Mouse (Mus musculus) heart, embryonic 12.5 days (tissue): ENCODE results near the gene Cpz. TPM values are rescaled to one million over a fixed set of nuclear protein-coding genes. Genes with fewer than 3 reads are reported as not detected.

Source experiments
- ATAC-seq: fragments of 200-750 bp; cut with Nextera tagmentation; 2 replicates; pipeline ENCODE4 v1.8.0; 2017; ENCODE audit warnings: moderate TSS enrichment, moderate library complexity; ENCODE audit not compliant: insufficient number of reproducible peaks, low FRiP score
- H3K27ac ChIP-seq: fragments of 300-500 bp; sonication (generic); 2 replicates; pipeline ENCODE4 v1.5.1; 2016; ENCODE audit warnings: mild to moderate bottlenecking, moderate library complexity; ENCODE audit not compliant: poor library complexity, severe bottlenecking
- H3K27me3 ChIP-seq: fragments of 300-500 bp; sonication (generic); replicated peaks from 2 replicates; pipeline ENCODE4 v1.6.1; 2016; ENCODE audit warnings: mild to moderate bottlenecking, moderate library complexity
- H3K36me3 ChIP-seq: fragments of 300-500 bp; sonication (generic); 2 replicates; pipeline ENCODE4 v1.6.1; 2016; ENCODE audit warnings: mild to moderate bottlenecking, moderate library complexity
- H3K4me1 ChIP-seq: fragments of 300-500 bp; sonication (generic); replicated peaks from 2 replicates; pipeline ENCODE4 v1.6.1; 2016; ENCODE audit warnings: mild to moderate bottlenecking
- H3K4me2 ChIP-seq: fragments of 300-500 bp; sonication (generic); 2 replicates; pipeline ENCODE4 v1.6.1; 2016; ENCODE audit warnings: mild to moderate bottlenecking, moderate library complexity
- H3K4me3 ChIP-seq: fragments of 300-500 bp; sonication (generic); 2 replicates; pipeline ENCODE4 v1.5.1; 2016; ENCODE audit warnings: mild to moderate bottlenecking
- H3K9ac ChIP-seq: fragments of 300-500 bp; sonication (generic); 2 replicates; pipeline ENCODE4 v1.6.1; 2016; ENCODE audit warnings: mild to moderate bottlenecking, moderate library complexity
- H3K9me3 ChIP-seq: fragments of 300-500 bp; sonication (generic); replicated peaks from 2 replicates; pipeline ENCODE4 v1.6.1; 2016; ENCODE audit warnings: mild to moderate bottlenecking, moderate library complexity
- WGBS: fragments of 180-500 bp; shearing (Covaris S2); methylation state at CpG from one replicate; pipeline ENCODE4 v1.1.7; 2016; 5-methylcytosine and 5-hydroxymethylcytosine counted together
- polyA plus RNA-seq: library from polyadenylated mRNA; unstranded; fragments of >200 nt; fragmentation: Nextera tagmentation; extraction: Ambion mirVana; gene quantifications from 2 replicates; pipeline ENCODE4 v1.2.1, GENCODE M21; 2016

The Cpz gene
- polyA plus RNA-seq, 1 experiment from 2014 or later: 6.0 TPM

DNA sequence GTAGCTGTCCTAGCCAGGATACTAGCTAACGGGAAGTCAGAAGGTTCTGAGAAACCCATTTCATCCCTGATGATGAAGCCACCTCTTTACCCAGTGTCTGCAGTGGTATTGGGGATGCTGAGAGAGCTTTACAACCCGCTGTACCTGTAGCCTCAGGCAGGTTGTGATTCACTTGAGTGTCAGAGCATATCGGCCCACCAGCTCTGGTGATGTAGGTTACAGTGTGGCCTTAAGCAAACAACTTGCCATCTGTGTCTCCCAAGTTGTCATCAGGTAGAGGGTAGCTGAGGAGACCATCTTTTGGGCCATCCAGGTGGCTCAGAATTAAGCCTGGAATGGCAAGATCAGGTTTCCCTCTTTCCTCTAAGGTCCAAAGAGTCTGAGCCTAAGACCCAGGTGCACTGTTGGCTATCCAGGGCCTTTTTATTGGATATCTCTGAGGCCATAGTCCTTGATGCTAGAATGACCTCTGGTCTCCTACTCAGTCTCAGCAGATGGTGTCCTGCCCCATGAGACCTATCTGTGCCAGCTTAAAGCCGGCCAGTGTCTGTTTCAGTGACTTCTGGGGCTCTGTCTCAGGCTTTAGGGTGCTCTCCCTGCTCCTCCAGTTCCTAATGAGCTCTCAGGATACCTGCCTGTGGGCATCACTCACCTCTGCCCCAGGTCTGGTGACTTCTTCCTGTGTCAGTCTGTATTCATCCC is 27.5 kb upstream of the Cpz start:
- H3K4me2 ChIP-seq: no peak overlapping the region
- peaks cover 42% of the 10 kb centered on the region for H3K36me3 ChIP-seq
- ATAC-seq: no peak
- no peaks in the 10 kb centered on the region for H3K9me3 ChIP-seq
- 73% methylated on average over 4 of the region's 4 CpGs for WGBS
- no peaks in the 10 kb centered on the region for H3K27me3 ChIP-seq
- H3K27ac ChIP-seq: no peak overlapping the region
- no peak overlapping the region for H3K4me3 ChIP-seq
- H3K9ac ChIP-seq: no peak overlapping the region
- H3K4me1 ChIP-seq: peaks cover 7% of the 10 kb centered on the region

GRCm38 (mm10) chr5:35551855-35552837 is 26.6 kb upstream of the Cpz start:
- H3K9ac ChIP-seq: no peak overlapping the region
- H3K27ac ChIP-seq: no peak overlapping the region
- H3K36me3 ChIP-seq: peaks cover 35% of the 10 kb centered on the region
- no peaks in the 10 kb centered on the region for H3K4me1 ChIP-seq
- no peaks in the 10 kb centered on the region for H3K27me3 ChIP-seq
- no peak overlapping the region for H3K4me3 ChIP-seq
- 40% methylated on average over 7 of the region's 7 CpGs for WGBS
- H3K4me2 ChIP-seq: no peak overlapping the region
- 0 out of 2 replicates have a peak, but pooled peaks have one; percentile 22 for ATAC-seq
- no peaks in the 10 kb centered on the region for H3K9me3 ChIP-seq

GRCm38 (mm10) chr5:35546127-35546526 is 20.6 kb upstream of the Cpz start:
- no peak overlapping the region for H3K27ac ChIP-seq
- no peak overlapping the region for H3K4me2 ChIP-seq
- H3K4me1 ChIP-seq: no peaks in the 10 kb centered on the region
- peaks cover 3% of the 10 kb centered on the region; the same call in 1 of the 2 replicates for H3K27me3 ChIP-seq
- H3K4me3 ChIP-seq: no peak overlapping the region
- no peaks in the 10 kb centered on the region for H3K9me3 ChIP-seq
- no peak for ATAC-seq
- no peak overlapping the region for H3K9ac ChIP-seq
- H3K36me3 ChIP-seq: no peaks in the 10 kb centered on the region

GRCm38 (mm10) chr5:35541059-35541790 is 15.7 kb upstream of the Cpz start:
- H3K4me1 ChIP-seq: no peaks in the 10 kb centered on the region
- H3K4me2 ChIP-seq: no peak overlapping the region
- H3K9me3 ChIP-seq: no peaks in the 10 kb centered on the region
- H3K9ac ChIP-seq: no peak overlapping the region
- H3K27ac ChIP-seq: no peak overlapping the region
- no peaks in the 10 kb centered on the region for H3K36me3 ChIP-seq
- H3K4me3 ChIP-seq: no peak overlapping the region
- H3K27me3 ChIP-seq: peaks cover 22% of the 10 kb centered on the region
- 70% methylated on average over 4 of the region's 4 CpGs for WGBS
- no peak for ATAC-seq

GRCm38 (mm10) chr5:35540555-35540954 is 15.1 kb upstream of the Cpz start:
- Histone ChIP-seq H3K27ac (no peak overlapping the region), H3K9me3 (no peaks in the 10 kb centered on the region)
- ATAC-seq: no peak

DNA sequence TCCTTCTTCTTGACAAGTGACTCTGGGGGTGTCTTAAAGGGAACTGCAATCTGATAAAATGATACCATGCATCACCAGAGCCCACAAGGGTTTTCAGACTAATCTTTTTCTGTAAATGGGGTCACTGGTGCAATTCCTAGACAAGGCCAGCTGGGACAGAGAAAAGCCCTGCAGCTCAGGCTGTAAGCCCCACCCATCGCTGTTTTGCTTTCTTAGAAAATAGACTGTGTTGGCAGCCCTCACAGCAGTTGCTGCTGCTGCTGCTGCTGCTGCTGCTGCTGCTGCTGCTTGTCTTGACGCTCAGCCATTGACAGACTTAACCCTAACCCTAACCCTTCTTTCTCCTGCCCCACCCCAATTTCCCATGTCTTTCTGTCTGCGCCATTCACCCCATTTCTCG is 14.1 kb upstream of the Cpz start:
- H3K9ac ChIP-seq: no peak overlapping the region
- H3K4me1 ChIP-seq: no peaks in the 10 kb centered on the region
- H3K27ac ChIP-seq: no peak overlapping the region
- H3K27me3 ChIP-seq: peaks cover 22% of the 10 kb centered on the region
- no peak overlapping the region for H3K4me2 ChIP-seq
- WGBS: 50% methylated on average over 4 of the region's 4 CpGs
- no peak overlapping the region for H3K4me3 ChIP-seq
- H3K9me3 ChIP-seq: no peaks in the 10 kb centered on the region
- H3K36me3 ChIP-seq: no peaks in the 10 kb centered on the region
- no peak for ATAC-seq

More at GRCm38 (mm10) chr5:35540555-35540954, 15.1 kb upstream of the Cpz start:
- H3K4me3 ChIP-seq: no peak overlapping the region
- no peak overlapping the region for H3K4me2 ChIP-seq
- H3K27me3 ChIP-seq: peaks cover 22% of the 10 kb centered on the region
- no peak overlapping the region for H3K9ac ChIP-seq
- H3K4me1 ChIP-seq: no peaks in the 10 kb centered on the region
- WGBS: 53% methylated on average over 5 of the region's 5 CpGs
- H3K36me3 ChIP-seq: no peaks in the 10 kb centered on the region

- WGBS: 70% methylated on average over 3 of the region's 3 CpGs
- H3K27me3 ChIP-seq: peaks cover 22% of the 10 kb centered on the region
- no peak overlapping the region for H3K4me2 ChIP-seq
- H3K9ac ChIP-seq: no peak overlapping the region
- H3K4me1 ChIP-seq: no peaks in the 10 kb centered on the region
- H3K27ac ChIP-seq: no peak overlapping the region
- H3K36me3 ChIP-seq: no peaks in the 10 kb centered on the region
- no peak overlapping the region for H3K4me3 ChIP-seq
- no peak for ATAC-seq
- H3K9me3 ChIP-seq: no peaks in the 10 kb centered on the region
These were observed 12.5 kb upstream of the Cpz start for GRCm38 (mm10) chr5:35538022-35538421.

DNA sequence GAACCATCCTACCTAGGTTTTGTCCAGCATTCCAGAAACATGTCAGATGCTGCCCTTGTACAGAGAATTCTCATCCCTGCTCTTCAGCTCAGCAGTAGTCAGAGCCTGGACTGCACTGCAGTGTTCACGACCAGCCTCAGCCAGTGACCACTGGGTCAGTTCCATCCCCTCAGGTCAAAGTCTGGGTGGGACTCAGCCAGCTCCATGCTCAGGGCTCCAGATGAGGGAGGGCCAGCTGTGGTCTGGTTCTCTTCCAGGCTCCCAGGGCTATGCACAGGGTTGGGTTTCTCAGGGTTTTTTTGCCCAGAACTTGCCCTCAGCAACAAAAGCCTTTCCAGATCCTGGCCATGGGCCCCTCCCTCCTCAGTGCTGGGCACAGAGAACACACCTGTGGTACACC is 12.0 kb upstream of the Cpz start:
- peaks cover 24% of the 10 kb centered on the region for H3K27me3 ChIP-seq
- WGBS: 61% methylated on average over 1 of the region's 1 CpGs
- H3K9me3 ChIP-seq: no peaks in the 10 kb centered on the region
- no peak overlapping the region for H3K4me3 ChIP-seq
- H3K4me1 ChIP-seq: no peaks in the 10 kb centered on the region
- ATAC-seq: no peak; the same call in 1 of the 2 replicates
- H3K27ac ChIP-seq: no peak overlapping the region
- no peaks in the 10 kb centered on the region for H3K36me3 ChIP-seq
- no peak overlapping the region for H3K9ac ChIP-seq
- H3K4me2 ChIP-seq: no peak overlapping the region

DNA sequence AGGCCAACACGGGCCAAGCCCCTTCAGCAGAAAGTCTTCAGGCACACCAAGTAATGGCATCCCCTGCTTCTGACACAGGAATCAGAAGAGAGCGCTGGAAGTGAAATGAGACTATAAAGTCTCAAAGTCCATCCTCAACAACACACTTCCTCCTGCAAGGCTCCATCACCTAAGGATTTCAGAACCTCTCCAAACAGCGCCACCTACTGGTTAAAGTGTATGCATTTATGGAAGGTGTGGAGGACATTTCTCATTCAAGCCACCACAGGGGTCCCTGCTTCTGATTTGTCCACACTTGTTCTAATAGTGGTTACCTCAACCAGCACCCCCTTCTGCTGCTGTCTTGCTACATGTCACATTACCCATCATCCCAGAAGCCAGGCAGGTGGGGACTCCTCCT is 10.8 kb upstream of the Cpz start:
- Histone ChIP-seq H3K27ac (no peak overlapping the region), H3K4me3 (no peak overlapping the region), H3K9ac (no peak overlapping the region), H3K9me3 (no peaks in the 10 kb centered on the region), H3K4me1 (no peaks in the 10 kb centered on the region), H3K4me2 (no peak overlapping the region), H3K27me3 (peaks cover 23% of the 10 kb centered on the region), H3K36me3 (no peaks in the 10 kb centered on the region)
- no peak for ATAC-seq
- 60% methylated on average over 3 of the region's 3 CpGs for WGBS

DNA sequence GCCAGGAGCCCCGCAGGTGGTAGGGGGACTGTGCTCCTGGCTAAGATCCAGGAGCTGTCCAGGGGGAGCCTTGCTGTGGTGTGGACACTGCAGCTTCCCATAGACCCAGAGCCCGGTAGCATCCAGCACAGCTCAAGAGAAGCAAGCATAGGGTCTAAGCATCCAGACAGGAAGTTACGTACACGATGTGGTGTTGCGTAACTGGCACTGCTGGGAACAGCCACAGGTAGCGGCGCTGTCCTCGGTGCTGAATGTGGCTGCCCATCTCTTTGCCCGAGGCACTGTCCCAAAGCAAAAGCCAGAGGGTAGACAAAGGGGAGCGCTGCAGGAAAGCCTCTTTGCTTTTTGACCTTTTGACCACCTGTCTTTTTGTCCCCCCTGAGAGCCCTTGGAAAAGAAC is 6.1 kb upstream of the Cpz start:
- ATAC-seq: peak; percentile 30; the same call in 1 of the 2 replicates
- Histone ChIP-seq H3K36me3 (no peaks in the 10 kb centered on the region), H3K4me2 (no peak overlapping the region), H3K27ac (no peak overlapping the region), H3K9me3 (no peaks in the 10 kb centered on the region), H3K9ac (no peak overlapping the region), H3K4me1 (no peaks in the 10 kb centered on the region; the same call in 1 of the 2 replicates), H3K4me3 (no peak overlapping the region), H3K27me3 (peaks cover 21% of the 10 kb centered on the region)
- 16% methylated on average over 10 of the region's 10 CpGs for WGBS

GRCm38 (mm10) chr5:35530442-35530841 is 4.9 kb upstream of the Cpz start:
- no peak; the same call in 1 of the 2 replicates for ATAC-seq
- WGBS: 16% methylated on average over 4 of the region's 4 CpGs

More at GRCm38 (mm10) chr5:35530442-35530841, 4.9 kb upstream of the Cpz start:
- Histone ChIP-seq H3K4me2 (no peak overlapping the region), H3K4me1 (peaks cover 11% of the 10 kb centered on the region), H3K9me3 (no peaks in the 10 kb centered on the region), H3K27me3 (peaks cover 32% of the 10 kb centered on the region), H3K4me3 (no peak overlapping the region), H3K9ac (no peak overlapping the region), H3K36me3 (no peaks in the 10 kb centered on the region), H3K27ac (no peak overlapping the region)
